Mouse (Mus musculus) kidney, postnatal 0 days (tissue): ENCODE data around the gene Mchr1. TPM values are rescaled to one million over a fixed set of nuclear protein-coding genes. Genes with fewer than 3 reads are reported as not detected.

ENCODE experiments used
- ATAC-seq: fragments of 200-750 bp; cut with Nextera tagmentation; replicated peaks from 2 replicates; pipeline ENCODE4 v1.8.0; 2017; ENCODE audit warnings: low read depth, moderate number of reproducible peaks, moderate TSS enrichment, moderate library complexity; ENCODE audit not compliant: low FRiP score
- DNase-seq: peaks from one replicate; pipeline ENCODE4 v3.0.0-alpha.2; 2016; ENCODE audit warnings: low spot score
- H3K27ac ChIP-seq: fragments of 300-500 bp; sonication (generic); 2 replicates; pipeline ENCODE4 v1.5.1; 2014; ENCODE audit warnings: mild to moderate bottlenecking
- H3K27me3 ChIP-seq: fragments of 300-500 bp; sonication (generic); 2 replicates; pipeline ENCODE4 v1.6.1; 2014; ENCODE audit warnings: low read length, mixed read lengths; ENCODE audit not compliant: insufficient read depth
- H3K36me3 ChIP-seq: fragments of 300-500 bp; sonication (generic); 2 replicates; pipeline ENCODE4 v1.6.1; 2014; ENCODE audit warnings: low read length, mixed read lengths; ENCODE audit not compliant: insufficient read depth
- H3K4me1 ChIP-seq: fragments of 300-500 bp; sonication (generic); replicated peaks from 2 replicates; pipeline ENCODE4 v1.6.1; 2014; ENCODE audit warnings: antibody characterized with exemption, low read length, mixed read lengths; ENCODE audit not compliant: insufficient read depth
- H3K4me2 ChIP-seq: fragments of 300-500 bp; sonication (generic); 2 replicates; pipeline ENCODE4 v1.6.1; 2014; ENCODE audit warnings: mild to moderate bottlenecking, low read length, moderate library complexity, mixed read lengths
- H3K4me3 ChIP-seq: fragments of 300-500 bp; sonication (generic); replicated peaks from 2 replicates; pipeline ENCODE4 v1.5.1; 2014; ENCODE audit warnings: low read depth, low read length
- H3K9ac ChIP-seq: fragments of 300-500 bp; sonication (generic); 2 replicates; pipeline ENCODE4 v1.6.1; 2014; ENCODE audit warnings: low read depth, low read length
- H3K9me3 ChIP-seq: fragments of 300-500 bp; sonication (generic); replicated peaks from 2 replicates; pipeline ENCODE4 v1.6.1; 2016; ENCODE audit warnings: low read length, inconsistent platforms, mixed read lengths
- CTCF ChIP-seq: IDR thresholded peaks from 2 replicates; pipeline ENCODE4 v1.5.1; 2016; ENCODE audit warnings: antibody characterized with exemption, low read depth, mild to moderate bottlenecking, moderate library complexity
- WGBS: fragments of 180-500 bp; shearing (Covaris S2); extraction: QIAGEN DNeasy Blood & Tissue Kit; methylation state at CpG from one replicate; pipeline ENCODE4 v1.1.7; 2014; 5-methylcytosine and 5-hydroxymethylcytosine counted together
- polyA plus RNA-seq: library from polyadenylated mRNA; unstranded; fragments of >200 nt; fragmentation: Nextera tagmentation; extraction: Ambion mirVana; gene quantifications from 2 replicates; pipeline ENCODE4 v1.2.1, GENCODE M21; 2015

Gene Mchr1
- polyA plus RNA-seq, 1 experiment from 2014 or later, result 0.78 TPM

DNA sequence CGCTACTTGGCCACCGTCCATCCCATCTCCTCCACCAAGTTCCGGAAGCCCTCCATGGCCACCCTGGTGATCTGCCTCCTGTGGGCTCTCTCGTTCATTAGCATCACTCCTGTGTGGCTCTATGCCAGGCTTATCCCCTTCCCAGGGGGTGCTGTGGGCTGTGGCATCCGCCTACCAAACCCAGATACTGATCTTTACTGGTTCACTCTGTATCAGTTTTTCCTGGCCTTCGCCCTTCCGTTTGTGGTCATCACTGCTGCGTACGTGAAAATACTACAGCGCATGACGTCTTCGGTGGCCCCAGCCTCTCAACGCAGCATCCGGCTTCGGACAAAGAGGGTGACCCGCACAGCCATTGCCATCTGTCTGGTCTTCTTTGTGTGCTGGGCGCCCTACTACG, 2.2 kb downstream of the Mchr1 start:
- H3K27ac ChIP-seq, result no peak overlapping the region
- no peak for ATAC-seq
- 91% methylated on average over 18 of the region's 18 CpGs for WGBS

GRCm38 (mm10) chr15:81239261-81239660, 4.0 kb downstream of the Mchr1 start:
- Histone ChIP-seq H3K4me2 (no peak overlapping the region), H3K27me3 (no peaks in the 10 kb centered on the region), H3K9ac (no peak overlapping the region), H3K27ac (no peak overlapping the region), H3K9me3 (no peaks in the 10 kb centered on the region), H3K36me3 (no peaks in the 10 kb centered on the region), H3K4me3 (no peak overlapping the region), H3K4me1 (0 out of 2 replicates have a peak, but pooled peaks cover 4% of the 10 kb centered on the region)
- peak; percentile 75 for TF ChIP-seq CTCF
- ATAC-seq (0 out of 2 replicates have a peak, but pooled peaks have one; percentile 29), DNase-seq (peak; percentile 78)
- WGBS, result 25% methylated on average over 7 of the region's 7 CpGs

More for the DNA sequence above, 2.2 kb downstream of the Mchr1 start:
- Histone ChIP-seq H3K4me3 (no peak overlapping the region), H3K27me3 (no peaks in the 10 kb centered on the region), H3K36me3 (no peaks in the 10 kb centered on the region), H3K4me2 (no peak overlapping the region), H3K9ac (no peak overlapping the region), H3K9me3 (no peaks in the 10 kb centered on the region), H3K4me1 (0 out of 2 replicates have a peak, but pooled peaks cover 4% of the 10 kb centered on the region)
- no peak for TF ChIP-seq CTCF
- no peak for DNase-seq

DNA sequence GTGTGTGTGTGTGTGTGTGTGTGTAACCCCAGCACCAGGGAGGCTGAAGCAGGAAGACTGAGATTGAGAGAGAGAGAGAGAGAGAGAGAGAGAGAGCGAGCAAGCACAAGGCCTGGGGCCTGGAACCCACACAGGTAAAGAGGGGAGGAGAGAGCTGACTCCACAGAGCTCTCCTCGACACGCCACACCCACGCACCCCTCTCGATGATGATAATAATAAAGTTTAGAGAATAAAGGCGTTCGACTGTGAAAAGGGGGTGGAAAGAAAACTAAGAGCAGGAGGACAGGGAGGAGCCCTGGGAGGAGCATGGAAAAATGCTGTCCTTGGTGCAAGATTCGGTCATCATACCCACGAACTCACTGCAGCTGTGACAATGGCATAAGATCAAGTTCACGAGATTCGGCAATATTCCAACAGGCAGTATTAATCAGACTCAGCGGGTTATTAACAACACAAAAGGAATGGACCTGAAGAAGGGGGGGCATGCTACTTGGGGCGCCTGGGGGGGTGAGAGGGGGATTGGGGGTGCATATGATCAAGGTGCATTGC, 4.6 kb downstream of the Mchr1 start:
- 66% methylated on average over 13 of the region's 13 CpGs for WGBS
- Histone ChIP-seq H3K36me3 (no peaks in the 10 kb centered on the region), H3K27ac (no peak overlapping the region), H3K9ac (no peak overlapping the region), H3K27me3 (no peaks in the 10 kb centered on the region), H3K9me3 (no peaks in the 10 kb centered on the region), H3K4me1 (0 out of 2 replicates have a peak, but pooled peaks cover 4% of the 10 kb centered on the region), H3K4me2 (no peak overlapping the region), H3K4me3 (no peak overlapping the region)
- no peak for DNase-seq
- no peak for ATAC-seq
- TF ChIP-seq CTCF, result no peak

GRCm38 (mm10) chr15:81246890-81247289, 11.6 kb downstream of the Mchr1 start:
- no peak for DNase-seq
- no peak for TF ChIP-seq CTCF
- Histone ChIP-seq H3K4me2 (no peak overlapping the region), H3K36me3 (no peaks in the 10 kb centered on the region), H3K9ac (no peak overlapping the region), H3K9me3 (no peaks in the 10 kb centered on the region), H3K27me3 (no peaks in the 10 kb centered on the region), H3K27ac (peak overlapping the region; percentile 79), H3K4me3 (no peak overlapping the region), H3K4me1 (peaks cover 12% of the 10 kb centered on the region; the same call in 1 of the 2 replicates)
- WGBS, result 87% methylated on average over 3 of the region's 3 CpGs
- no peak for ATAC-seq

DNA sequence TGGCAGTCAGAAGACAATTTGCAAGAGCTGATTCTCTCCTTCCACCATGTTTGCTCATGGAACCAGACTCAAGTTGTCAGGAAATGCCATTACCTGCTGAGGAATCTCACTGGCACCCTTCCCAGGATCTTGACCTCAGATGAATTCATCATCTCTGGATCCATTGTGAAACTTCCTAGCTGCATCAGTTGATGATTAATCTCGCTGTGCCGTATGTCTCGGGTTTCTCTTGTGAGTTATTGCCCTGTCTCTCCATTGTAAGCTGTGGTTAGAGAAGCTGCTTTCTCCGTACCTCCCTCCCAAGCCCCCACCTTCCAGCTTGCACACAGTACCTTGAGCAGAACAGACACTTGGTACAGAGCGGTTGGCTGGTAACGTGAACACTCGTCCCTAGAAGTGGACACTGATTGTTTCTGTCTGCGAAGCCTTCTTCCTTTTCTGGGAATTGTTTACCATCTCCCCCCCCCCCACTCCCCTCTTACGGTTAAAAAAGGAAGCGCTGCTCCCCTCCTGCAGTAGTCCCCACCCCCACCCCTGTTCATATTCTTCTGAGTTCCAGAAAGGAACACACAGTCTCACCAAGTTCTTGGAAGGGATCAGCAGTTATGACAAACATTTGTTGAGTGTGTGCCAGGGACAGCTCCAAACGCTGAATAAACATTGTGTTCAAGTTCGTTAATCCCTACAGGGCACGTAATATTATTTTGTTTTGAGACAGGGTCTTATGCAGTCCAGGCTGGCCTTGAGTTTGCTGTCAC, 12.5 kb downstream of the Mchr1 start:
- ATAC-seq (peak; percentile 78), DNase-seq (peak; percentile 84)
- Histone ChIP-seq H3K9ac (0 out of 2 replicates have a peak overlapping the region, but pooled peaks have one; percentile 31), H3K9me3 (no peaks in the 10 kb centered on the region), H3K4me2 (peak overlapping the region; percentile 48), H3K36me3 (no peaks in the 10 kb centered on the region), H3K4me1 (peaks cover 12% of the 10 kb centered on the region; the same call in 1 of the 2 replicates), H3K27me3 (no peaks in the 10 kb centered on the region), H3K4me3 (peak overlapping the region; percentile 11; the same call in 1 of the 2 replicates), H3K27ac (peak overlapping the region; percentile 79)
- no peak for TF ChIP-seq CTCF
- 4% methylated on average over 13 of the region's 13 CpGs for WGBS

GRCm38 (mm10) chr15:81248341-81248679, 13.0 kb downstream of the Mchr1 start:
- Histone ChIP-seq H3K4me2 (peak overlapping the region; percentile 48), H3K36me3 (no peaks in the 10 kb centered on the region), H3K27ac (peak overlapping the region; percentile 51), H3K9ac (no peak overlapping the region), H3K27me3 (no peaks in the 10 kb centered on the region), H3K4me1 (peaks cover 12% of the 10 kb centered on the region; the same call in 1 of the 2 replicates), H3K9me3 (no peaks in the 10 kb centered on the region), H3K4me3 (no peak overlapping the region)
- 43% methylated on average over 4 of the region's 4 CpGs for WGBS
- DNase-seq (no peak), ATAC-seq (peak; percentile 13; the same call in 1 of the 2 replicates)
- no peak for TF ChIP-seq CTCF
